ENCODE assay signal across 19 mouse cellular contexts in genomic region chr7:109220766-109221715, GRCm38 (mm10). TPM values are rescaled to one million over a fixed set of nuclear protein-coding genes. Genes with fewer than 3 reads are reported as not detected.
DNase-seq lines count a peak whose midpoint lies in the region; ATAC-seq and TF ChIP-seq lines count a peak whose summit lies in the region.
"Had no signal": no experiment of that assay in that cellular context is flagged by ENCODE, and none has a peak within 500 bp of the region (broad histone marks: within the 10 kb centered on the region; RNA-seq: fewer than 3 reads in every experiment).

No protein-coding gene starts in this region.

- no peak for TF ChIP-seq POLR2A in lung, adult 2 months (IDR thresholded peaks at IDR 0.05; ENCODE audit: borderline replicate concordance, extremely low read depth, low read depth, low read length)

- no peak overlapping the region for H3K9ac ChIP-seq in lung, embryonic 15.5 days
- no peak overlapping the region for H3K9ac ChIP-seq in hindbrain, embryonic 13.5 days
- H3K9ac ChIP-seq in intestine, embryonic 16.5 days (ENCODE audit: low read depth, low read length): no peak overlapping the region
- no peak overlapping the region for H3K9ac ChIP-seq in midbrain, postnatal 0 days (replicated peaks; ENCODE audit: low read length, poor library complexity, severe bottlenecking)
- H3K9ac ChIP-seq: forebrain, embryonic 15.5 days; limb, embryonic 12.5 days; liver, embryonic 15.5 days had no signal

- H3K9me3 ChIP-seq in lung, embryonic 15.5 days: no peaks in the 10 kb centered on the region
- no peaks in the 10 kb centered on the region for H3K9me3 ChIP-seq in hindbrain, embryonic 13.5 days
- no peaks in the 10 kb centered on the region for H3K9me3 ChIP-seq in intestine, embryonic 16.5 days (ENCODE audit: control insufficient read depth, low read length)
- no peaks in the 10 kb centered on the region for H3K9me3 ChIP-seq in midbrain, postnatal 0 days (ENCODE audit: low read length)
- H3K9me3 ChIP-seq: forebrain, embryonic 15.5 days; limb, embryonic 12.5 days; liver, embryonic 15.5 days; megakaryocyte, embryonic 14.5 days had no signal

- no peak for DNase-seq in lung, adult 2 months
- DNase-seq in midbrain, postnatal 0 days (ENCODE audit: low spot score): peak; percentile 38
- no peak for DNase-seq in thymus, postnatal 4 days
- no peak for DNase-seq in heart, postnatal 25 days (ENCODE audit: low spot score)
- DNase-seq: adrenal gland, postnatal 36 days; cerebellum, adult 9-11 months; embryo, embryonic 11 days; kidney, adult 11 months; spleen, adult 18-20 months; thymus, postnatal 14 days had no signal

- H3K27me3 ChIP-seq in lung, embryonic 15.5 days: no peaks in the 10 kb centered on the region
- 0 out of 2 replicates have a peak, but pooled peaks cover 6% of the 10 kb centered on the region for H3K27me3 ChIP-seq in hindbrain, embryonic 13.5 days
- no peaks in the 10 kb centered on the region for H3K27me3 ChIP-seq in intestine, embryonic 16.5 days (replicated peaks; ENCODE audit: control insufficient read depth, insufficient read depth, low read length)
- no peaks in the 10 kb centered on the region for H3K27me3 ChIP-seq in midbrain, postnatal 0 days (ENCODE audit: insufficient read depth, low read length)
- H3K27me3 ChIP-seq: limb, embryonic 12.5 days; liver, embryonic 15.5 days had no signal

- H3K4me2 ChIP-seq in lung, embryonic 15.5 days: peak overlapping the region; percentile 24
- no peak overlapping the region for H3K4me2 ChIP-seq in hindbrain, embryonic 13.5 days
- H3K4me2 ChIP-seq in intestine, embryonic 16.5 days (ENCODE audit: low read depth, low read length): no peak overlapping the region
- H3K4me2 ChIP-seq in midbrain, postnatal 0 days (ENCODE audit: low read depth, low read length, poor library complexity, severe bottlenecking): no peak overlapping the region
- H3K4me2 ChIP-seq: forebrain, embryonic 15.5 days; limb, embryonic 12.5 days; liver, embryonic 15.5 days had no signal

- no peaks in the 10 kb centered on the region for H3K36me3 ChIP-seq in lung, embryonic 15.5 days
- H3K36me3 ChIP-seq in hindbrain, embryonic 13.5 days: no peaks in the 10 kb centered on the region
- no peaks in the 10 kb centered on the region for H3K36me3 ChIP-seq in intestine, embryonic 16.5 days (ENCODE audit: control insufficient read depth, insufficient read depth, low read length)
- H3K36me3 ChIP-seq in midbrain, postnatal 0 days (ENCODE audit: insufficient read depth, low read length): no peaks in the 10 kb centered on the region
- H3K36me3 ChIP-seq: forebrain, embryonic 15.5 days; limb, embryonic 12.5 days; liver, embryonic 15.5 days had no signal

- ATAC-seq in lung, embryonic 15.5 days (ENCODE audit: borderline replicate concordance, extremely low read depth, low FRiP score, low TSS enrichment): no peak
- ATAC-seq in hindbrain, embryonic 13.5 days (ENCODE audit: low FRiP score): peak; percentile 59
- 0 out of 2 replicates have a peak, but pooled peaks have one; percentile 29 for ATAC-seq in intestine, embryonic 16.5 days
- ATAC-seq in midbrain, postnatal 0 days (ENCODE audit: low FRiP score): no peak
- no peak for ATAC-seq in CD4-positive, CD25-positive, alpha-beta regulatory T cell, adult 4 months
- ATAC-seq: activated CD4-positive, CD25-positive, alpha-beta regulatory T cell, adult 4 months; forebrain, embryonic 15.5 days had no signal

- H3K4me3 ChIP-seq in lung, embryonic 15.5 days: no peak overlapping the region
- no peak overlapping the region for H3K4me3 ChIP-seq in lung, adult 2 months (replicated peaks; ENCODE audit: extremely low read depth, low read depth, low read length)
- no peak overlapping the region for H3K4me3 ChIP-seq in hindbrain, embryonic 13.5 days
- no peak overlapping the region for H3K4me3 ChIP-seq in intestine, embryonic 16.5 days (ENCODE audit: low read length)
- no peak overlapping the region for H3K4me3 ChIP-seq in midbrain, postnatal 0 days (ENCODE audit: low read depth, low read length)
- H3K4me3 ChIP-seq: forebrain, embryonic 15.5 days; limb, embryonic 12.5 days; liver, embryonic 15.5 days; megakaryocyte, embryonic 14.5 days had no signal

- intact Hi-C loops in heart, postnatal 25 days (cut with DNase I): no loop called here

- no peak for TF ChIP-seq CTCF in lung, adult 2 months (IDR thresholded peaks at IDR 0.05; ENCODE audit: insufficient read depth, low read length)
- TF ChIP-seq CTCF in midbrain, postnatal 0 days (IDR thresholded peaks at IDR 0.05): no peak

- H3K4me1 ChIP-seq in lung, embryonic 15.5 days: no peaks in the 10 kb centered on the region
- H3K4me1 ChIP-seq in lung, adult 2 months (ENCODE audit: control insufficient read depth, insufficient read depth, low read length): no peaks in the 10 kb centered on the region
- H3K4me1 ChIP-seq in hindbrain, embryonic 13.5 days (replicated peaks): peaks cover 36% of the 10 kb centered on the region
- no peaks in the 10 kb centered on the region; the same call in 1 of the 2 replicates for H3K4me1 ChIP-seq in intestine, embryonic 16.5 days (ENCODE audit: control insufficient read depth, insufficient read depth, low read length)
- H3K4me1 ChIP-seq in midbrain, postnatal 0 days (ENCODE audit: insufficient read depth, low read length): no peaks in the 10 kb centered on the region
- H3K4me1 ChIP-seq: liver, embryonic 15.5 days; megakaryocyte, embryonic 14.5 days had no signal

- WGBS in lung, embryonic 15.5 days: 66% methylated on average over 20 of the region's 20 CpGs
- 81% methylated on average over 20 of the region's 20 CpGs for WGBS in lung, adult 2 months
- 53% methylated on average over 20 of the region's 20 CpGs for WGBS in hindbrain, embryonic 13.5 days
- 66% methylated on average over 20 of the region's 20 CpGs for WGBS in intestine, embryonic 16.5 days
- 67% methylated on average over 20 of the region's 20 CpGs for WGBS in midbrain, postnatal 0 days

- peak overlapping the region; percentile 37; the same call in 1 of the 2 replicates for H3K27ac ChIP-seq in lung, embryonic 15.5 days
- peak overlapping the region; percentile 61 for H3K27ac ChIP-seq in hindbrain, embryonic 13.5 days
- H3K27ac ChIP-seq in intestine, embryonic 16.5 days (ENCODE audit: low read length): no peak overlapping the region
- no peak overlapping the region; the same call in 1 of the 2 replicates for H3K27ac ChIP-seq in midbrain, postnatal 0 days (ENCODE audit: low read depth, low read length)
- H3K27ac ChIP-seq: forebrain, embryonic 15.5 days; limb, embryonic 12.5 days; liver, embryonic 15.5 days had no signal

RNA-seq across cellular contexts. Expression of gene Lmo1, which starts 46.0 kb away (rescaled TPM):
- 13.8 and 14.5 TPM in 2 replicates for polyA plus RNA-seq in lung, embryonic 15.5 days (2015; fragmentation: Nextera tagmentation; extraction: Ambion mirVana)
- polyA plus RNA-seq in lung, adult 2 months (2012; rRNA removed): 7.5 and 8.7 TPM in 2 replicates
- 42.8 and 49.8 TPM in 2 replicates for polyA plus RNA-seq in hindbrain, embryonic 13.5 days (2015; fragmentation: Nextera tagmentation; extraction: Ambion mirVana)
- 1.7 and 2.6 TPM in 2 replicates for polyA plus RNA-seq in intestine, embryonic 16.5 days (2015; fragmentation: Nextera tagmentation; extraction: Ambion mirVana)
- total RNA-seq in midbrain, postnatal 0 days (2014; rRNA removed): 109 and 117 TPM in 2 replicates
- 109 and 121 TPM in 2 replicates for polyA plus RNA-seq in midbrain, postnatal 0 days (2015; fragmentation: Nextera tagmentation; extraction: Ambion mirVana)
- 1 to 10 TPM; 2.4 to 2.6 TPM for total RNA-seq in heart, postnatal 25 days (2021)
- not detected for polyA plus RNA-seq in CD4-positive, CD25-positive, alpha-beta regulatory T cell, adult 4 months (2017; shearing (Covaris generic))
- polyA plus RNA-seq: activated CD4-positive, CD25-positive, alpha-beta regulatory T cell, adult 4 months had no signal

Comparison
In these comparisons a context has a peak if more than half of its experiments do, and no peak if none do; other contexts are left out.
1. ATAC-seq: peak in hindbrain, embryonic 13.5 days (single experiment) and intestine, embryonic 16.5 days (single experiment); none in lung, embryonic 15.5 days (single experiment), midbrain, postnatal 0 days (single experiment) and CD4-positive, CD25-positive, alpha-beta regulatory T cell, adult 4 months (single experiment).
2. H3K27ac ChIP-seq: peak in lung, embryonic 15.5 days (single experiment) and hindbrain, embryonic 13.5 days (single experiment); none in intestine, embryonic 16.5 days (single experiment) and midbrain, postnatal 0 days (single experiment).